Mouse (Mus musculus): Measurements from ENCODE around the gene Etv6.
"Not testable (repeated sequence)": the region's sequence is repeated elsewhere in the genome, so short reads cannot be mapped to it uniquely, and the experiment has no call there.

Gene Etv6

GRCm38 (mm10) chr6:134035490-134036405 is at the start of gene Etv6:
Etv6 (plus strand) TSS chr6:134035700.
- DNase-seq, result peak; percentile 85

- DNase-seq, result no peak
Measured at GRCm38 (mm10) chr6:133986161-133986560, 49.3 kb upstream of the Etv6 start.

GRCm38 (mm10) chr6:133987068-133987591 is 48.4 kb upstream of the Etv6 start:
- no peak for DNase-seq

GRCm38 (mm10) chr6:133988011-133988410 is 47.5 kb upstream of the Etv6 start:
- DNase-seq, result no peak

GRCm38 (mm10) chr6:133997461-133997860 is 38.0 kb upstream of the Etv6 start:
- DNase-seq, result no peak

- DNase-seq, result no peak
Measured at GRCm38 (mm10) chr6:133997935-133998334, 37.6 kb upstream of the Etv6 start.

- DNase-seq, result not testable (repeated sequence)
Measured at GRCm38 (mm10) chr6:134014488-134015110, 20.9 kb upstream of the Etv6 start.

GRCm38 (mm10) chr6:134018807-134019206 is 16.7 kb upstream of the Etv6 start:
- DNase-seq, result no peak

GRCm38 (mm10) chr6:134020821-134021220 is 14.7 kb upstream of the Etv6 start:
- DNase-seq, result no peak

GRCm38 (mm10) chr6:134026264-134026663 is 9.2 kb upstream of the Etv6 start:
- DNase-seq, result no peak

GRCm38 (mm10) chr6:134027022-134027421 is 8.5 kb upstream of the Etv6 start:
- no peak for DNase-seq

- DNase-seq, result no peak
Measured at GRCm38 (mm10) chr6:134032451-134032850, 3.0 kb upstream of the Etv6 start.

GRCm38 (mm10) chr6:134034436-134034835 is 1.1 kb upstream of the Etv6 start:
- DNase-seq, result peak; percentile 39 to 53

- DNase-seq, result peak; percentile 88 to 91
Measured at GRCm38 (mm10) chr6:134034904-134035489, 503 bp upstream of the Etv6 start.

- no peak for DNase-seq
Measured at GRCm38 (mm10) chr6:134036491-134036911, 1.0 kb downstream of the Etv6 start.

GRCm38 (mm10) chr6:134036951-134037431 is 1.5 kb downstream of the Etv6 start:
- DNase-seq, result no peak

GRCm38 (mm10) chr6:134037960-134038359 is 2.5 kb downstream of the Etv6 start:
- DNase-seq, result no peak

GRCm38 (mm10) chr6:134038881-134039280 is 3.4 kb downstream of the Etv6 start:
- no peak for DNase-seq

- DNase-seq, result no peak
Measured at GRCm38 (mm10) chr6:134039351-134039750, 3.9 kb downstream of the Etv6 start.

- no peak for DNase-seq
Measured at GRCm38 (mm10) chr6:134040312-134040711, 4.8 kb downstream of the Etv6 start.

GRCm38 (mm10) chr6:134041286-134041685 is 5.8 kb downstream of the Etv6 start:
- no peak for DNase-seq

- peak in 1 of 2 experiments; percentile 36 for DNase-seq
Measured at GRCm38 (mm10) chr6:134041916-134042315, 6.4 kb downstream of the Etv6 start.

- DNase-seq, result no peak
Measured at GRCm38 (mm10) chr6:134043545-134043944, 8.0 kb downstream of the Etv6 start.

Measured in cerebellum, postnatal 10 days (tissue).